Mouse (Mus musculus): ENCODE results near the gene Ccr8. TPM values are rescaled to one million over a fixed set of nuclear protein-coding genes. Genes with fewer than 3 reads are reported as not detected.

The Ccr8 gene
- under 1 TPM in 1 of 2 experiments, not detected in 1; 0.23 TPM for total RNA-seq (2021)
- long read RNA-seq, experiment 1: 0 reads
- long read RNA-seq, experiment 2: 0 reads

DNA sequence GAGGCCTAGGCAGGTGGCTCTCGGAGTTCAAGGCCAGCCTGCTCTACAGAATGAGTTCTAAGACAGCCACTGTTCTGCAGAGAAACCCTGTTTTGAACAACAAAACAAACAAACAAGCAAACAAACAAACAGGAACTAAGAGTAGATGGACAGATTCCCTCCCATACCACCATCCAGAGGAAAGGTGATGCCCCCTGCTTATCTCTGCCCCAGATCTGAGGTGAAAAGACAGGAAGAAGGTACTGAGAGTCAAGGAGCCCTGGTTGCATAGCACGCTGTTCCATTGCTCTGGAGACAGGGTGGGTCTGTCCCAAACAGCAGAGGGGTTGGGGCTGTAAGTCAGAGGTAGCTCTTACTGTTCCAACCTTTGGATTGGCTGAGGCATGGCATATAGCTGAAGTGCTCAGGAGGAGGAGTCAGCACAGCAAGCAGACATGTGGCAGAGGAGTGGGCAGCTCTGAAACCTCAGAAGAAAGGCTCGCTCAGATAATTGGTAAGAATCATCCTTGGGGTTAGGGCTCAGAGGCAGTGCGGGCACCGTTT is at the start of gene Ccr8:
Gene Ccr8, plus strand, starts transcription at position 419 of the 543 bp plus-strand sequence.
- no peak for DNase-seq

DNA sequence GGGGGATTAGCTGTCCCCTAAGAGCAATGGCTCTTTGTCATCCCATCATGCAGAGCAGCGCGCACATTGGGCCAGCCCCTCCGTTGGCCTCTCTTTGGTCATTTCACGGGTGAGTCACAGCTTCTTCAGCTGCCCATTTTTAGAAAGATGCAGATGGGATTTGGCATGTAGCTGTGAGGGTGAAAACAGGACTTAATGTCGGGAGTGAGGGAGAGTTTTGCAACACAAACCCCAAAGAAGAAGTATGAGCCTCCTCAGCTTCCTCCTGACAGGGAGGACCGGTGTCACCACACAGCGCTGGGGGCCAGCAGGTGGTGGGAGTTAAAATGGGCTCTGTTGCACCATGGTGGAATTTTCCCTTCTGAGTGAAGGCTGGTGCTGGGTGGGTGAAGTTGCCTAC is 48.8 kb upstream of the Ccr8 start:
- DNase-seq: no peak

DNA sequence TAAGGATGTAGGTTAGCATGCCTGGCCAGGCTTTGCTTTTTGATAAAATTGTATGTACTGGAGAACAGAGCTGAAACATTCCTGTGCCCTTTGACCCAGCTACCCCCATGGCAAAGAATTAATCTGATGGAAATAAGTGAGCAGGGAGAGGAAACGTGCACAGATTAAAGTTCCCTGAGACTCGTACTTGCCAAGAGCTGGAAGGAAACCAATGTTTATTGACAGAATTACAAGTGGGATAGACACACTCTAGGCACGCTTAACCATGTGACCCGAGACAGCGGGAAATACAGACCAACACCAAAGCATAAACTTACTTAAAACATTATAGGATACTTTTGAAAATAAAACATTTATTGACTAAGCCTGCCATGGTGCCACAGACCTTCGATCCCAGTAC is 43.4 kb upstream of the Ccr8 start:
- DNase-seq: no peak

DNA sequence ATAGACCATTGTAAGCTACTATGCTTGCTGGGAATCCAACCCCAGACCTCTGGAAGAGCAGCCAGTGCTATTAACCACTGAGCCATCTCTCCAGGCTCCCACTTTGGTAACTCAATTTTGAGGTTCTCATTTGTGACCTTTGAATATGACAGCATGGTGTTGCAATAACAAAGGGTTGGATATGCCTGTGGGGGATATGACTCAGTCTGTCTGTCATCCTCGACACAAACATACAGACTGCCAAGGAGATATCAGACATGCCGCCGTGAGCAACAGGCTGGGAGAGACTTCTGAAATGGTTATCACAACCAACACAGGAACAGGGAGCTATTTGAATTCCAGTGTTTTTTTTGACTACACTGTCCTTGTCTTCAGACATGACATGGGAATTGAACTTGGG is 42.5 kb upstream of the Ccr8 start:
- no peak for DNase-seq

DNA sequence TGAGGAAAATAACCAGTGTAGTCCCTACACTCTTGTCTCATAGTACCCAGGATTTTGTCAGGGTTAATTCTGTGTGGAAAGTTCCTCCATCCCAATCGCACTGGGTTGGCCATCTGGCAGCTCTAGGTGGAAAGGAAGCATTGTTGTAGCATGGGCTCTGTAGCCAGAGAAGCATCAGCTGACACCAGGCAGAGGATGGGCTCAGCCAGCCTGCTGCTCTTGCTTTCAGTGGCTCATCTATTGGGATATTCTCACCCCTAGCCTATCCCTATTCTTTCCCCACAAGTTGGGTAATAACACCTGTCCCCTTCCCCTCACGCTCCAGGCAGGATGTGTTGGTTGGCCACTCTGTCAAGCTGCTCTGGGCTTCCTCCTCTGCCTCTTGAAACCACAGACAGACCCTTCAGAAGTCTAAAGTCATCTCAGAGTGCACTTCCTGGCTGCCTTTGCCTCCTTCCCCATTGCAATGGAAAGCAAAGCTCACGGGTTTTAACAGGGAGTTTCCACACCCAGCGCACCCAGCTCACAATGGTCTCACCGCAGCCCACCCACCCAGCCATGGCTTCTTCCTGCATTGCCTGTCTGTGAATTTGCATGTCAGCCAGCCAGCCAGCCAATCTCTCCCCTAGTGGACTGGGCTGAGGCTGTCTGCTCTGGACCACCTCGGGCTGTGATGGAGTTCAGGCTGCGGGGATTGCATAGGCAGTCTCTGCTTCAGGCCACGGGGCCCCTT is 37.2 kb upstream of the Ccr8 start:
- DNase-seq: no peak

DNA sequence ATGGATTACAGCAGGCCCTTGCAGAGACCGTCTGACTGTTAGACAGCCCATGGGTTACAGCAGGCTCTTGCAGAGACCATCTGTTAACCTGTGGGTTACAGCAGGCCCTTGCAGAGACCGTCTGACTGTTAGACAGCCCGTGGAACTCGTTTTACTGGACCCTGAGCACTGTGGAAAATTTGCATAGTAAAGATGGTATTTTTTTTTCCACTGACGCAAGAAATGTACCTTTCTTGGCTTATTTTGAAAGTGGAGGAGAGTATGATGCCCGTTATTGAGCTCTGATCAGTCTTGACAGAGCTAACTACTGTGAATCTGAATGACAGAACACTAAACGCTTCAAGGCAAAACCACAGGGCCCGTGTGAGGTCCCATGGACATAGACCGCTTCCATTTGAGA is 35.7 kb upstream of the Ccr8 start:
- no peak for DNase-seq

DNA sequence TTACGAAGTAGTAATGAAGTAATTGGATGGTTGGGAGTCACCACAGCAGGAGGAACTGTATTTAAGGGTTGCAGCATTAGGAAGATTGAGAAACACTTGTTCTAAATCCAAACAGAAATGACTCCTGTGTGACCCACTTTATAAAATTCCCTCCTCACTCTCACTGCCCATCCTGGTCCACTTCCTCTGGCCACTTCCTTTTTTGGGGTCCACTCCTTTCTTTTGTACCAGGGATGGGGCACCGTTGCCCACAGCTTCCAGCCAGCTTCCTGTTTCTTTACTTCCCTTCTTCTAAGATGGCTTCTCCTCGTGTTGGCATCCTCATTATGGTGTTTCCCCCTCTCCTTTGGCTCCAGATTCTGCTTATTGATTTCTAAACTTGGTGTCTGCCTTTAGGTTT is 33.2 kb upstream of the Ccr8 start:
- DNase-seq: no peak

DNA sequence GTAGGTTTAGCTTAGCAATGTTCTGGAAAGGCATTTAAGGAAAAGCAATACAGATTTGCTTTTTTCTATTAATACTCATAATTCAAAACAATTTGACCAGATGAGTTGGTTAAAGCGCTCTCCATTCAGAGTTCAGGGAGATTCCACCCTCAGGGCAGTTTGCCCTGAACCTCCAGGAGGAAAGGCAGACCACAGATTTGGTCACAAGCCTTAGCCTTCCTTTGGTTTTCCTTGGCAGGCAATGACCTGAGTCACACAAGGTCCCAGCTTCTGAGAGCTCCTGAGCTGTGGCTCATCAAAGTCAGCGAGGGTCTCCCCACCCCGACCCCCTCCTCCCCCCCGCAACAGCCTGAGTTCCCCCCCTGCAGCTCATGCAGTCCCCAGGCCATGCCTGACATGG is 27.6 kb upstream of the Ccr8 start:
- DNase-seq: no peak

DNA sequence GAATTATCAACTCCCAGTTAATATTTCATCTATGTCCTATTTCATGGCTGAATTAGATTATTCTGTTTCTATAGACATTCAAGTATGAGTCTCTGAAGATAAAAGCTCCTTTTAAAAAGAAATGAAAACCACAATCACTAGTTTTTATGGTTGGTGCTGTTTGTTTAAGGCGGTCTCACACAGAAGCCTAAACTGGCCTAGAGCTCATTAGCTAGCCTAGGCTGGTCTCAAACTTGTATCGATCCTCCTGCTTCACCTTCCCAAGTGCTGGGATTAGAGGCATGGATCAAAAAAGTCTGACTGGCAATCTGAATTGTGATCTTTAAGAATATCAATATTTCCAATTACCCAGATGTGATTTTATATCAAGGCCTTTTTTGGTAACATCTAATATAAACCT is 24.3 kb upstream of the Ccr8 start:
- no peak for DNase-seq

DNA sequence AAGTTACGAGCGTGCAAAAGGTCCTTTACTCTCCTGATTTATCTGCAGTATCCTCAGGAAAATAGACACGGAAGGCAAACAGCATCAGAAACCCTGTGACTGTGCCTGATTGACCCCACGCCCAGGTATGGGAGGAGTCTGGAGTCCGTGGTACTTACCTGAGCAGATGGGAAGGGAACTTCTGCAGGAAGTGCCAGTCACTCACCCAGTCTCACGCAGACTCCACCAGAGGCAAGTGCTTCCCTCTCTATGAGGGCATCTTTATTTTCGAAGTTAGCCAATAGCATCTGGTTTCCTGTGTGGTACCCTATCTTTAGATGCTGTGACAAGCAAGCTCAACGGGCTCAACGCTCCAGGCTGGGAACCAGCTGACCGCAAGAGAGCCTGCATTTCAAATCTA is 23.9 kb upstream of the Ccr8 start:
- DNase-seq: no peak

DNA sequence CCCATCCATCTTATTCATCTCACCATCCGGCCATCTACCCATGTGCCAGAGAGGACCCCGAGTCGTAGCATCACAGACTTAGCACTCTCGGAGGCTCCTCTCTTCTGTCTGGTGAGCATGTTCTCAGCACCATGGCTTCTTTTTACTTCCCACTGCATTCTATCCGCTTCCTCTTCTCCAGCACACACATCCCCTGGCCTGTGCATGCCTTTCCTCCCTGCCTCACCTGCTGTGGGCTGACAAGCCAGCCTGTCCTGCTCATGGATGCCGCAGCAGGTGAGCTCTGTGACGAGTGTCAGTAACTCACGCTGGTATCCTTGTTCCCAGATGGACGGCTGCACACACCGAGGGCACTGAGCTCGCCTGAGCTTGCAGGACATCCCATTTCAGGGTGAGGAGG is 22.1 kb upstream of the Ccr8 start, which contains the start of gene Cx3cr1:
Gene Cx3cr1, minus strand, starts transcription at position 101 of the 400 bp plus-strand sequence.
- DNase-seq: no peak

DNA sequence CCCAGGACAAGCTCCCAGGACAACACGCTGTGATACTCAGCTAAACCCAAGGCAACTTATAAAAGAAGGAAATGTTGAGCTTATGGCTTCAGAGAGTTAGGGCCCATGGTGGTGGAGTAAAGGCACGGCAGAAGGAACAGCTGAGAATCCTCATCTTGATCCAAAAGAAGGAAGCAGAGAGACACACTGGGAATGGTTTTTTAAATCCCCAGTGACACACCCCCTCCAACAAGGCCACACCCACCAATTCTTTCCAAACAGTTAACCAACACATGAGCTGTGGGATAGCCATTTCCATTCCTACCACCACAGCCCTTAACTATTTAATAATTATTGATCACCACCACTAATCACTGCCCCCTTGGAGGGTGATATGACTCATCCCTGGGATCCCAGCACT is 20.7 kb upstream of the Ccr8 start:
- no peak for DNase-seq

DNA sequence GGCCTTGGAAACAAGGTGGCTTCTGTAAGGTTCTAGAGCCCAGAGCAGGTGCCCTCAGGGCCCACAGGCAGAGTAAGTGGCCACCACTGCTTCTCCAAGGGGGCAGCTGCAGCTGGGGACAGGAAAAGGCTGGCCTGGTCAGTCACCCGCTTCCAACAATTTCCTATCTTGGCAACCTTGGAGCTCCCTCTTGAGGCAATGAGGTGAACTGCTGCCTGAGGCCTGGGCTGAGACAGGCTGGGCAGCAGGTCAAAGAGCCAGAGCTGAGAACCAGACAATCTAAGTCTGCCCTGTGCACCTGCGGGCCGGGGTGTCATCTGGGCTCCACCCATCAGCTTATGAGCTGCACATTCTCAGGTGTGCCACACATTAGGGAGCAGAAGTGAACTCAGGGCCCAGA is 18.7 kb upstream of the Ccr8 start:
- DNase-seq: peak; percentile 87

DNA sequence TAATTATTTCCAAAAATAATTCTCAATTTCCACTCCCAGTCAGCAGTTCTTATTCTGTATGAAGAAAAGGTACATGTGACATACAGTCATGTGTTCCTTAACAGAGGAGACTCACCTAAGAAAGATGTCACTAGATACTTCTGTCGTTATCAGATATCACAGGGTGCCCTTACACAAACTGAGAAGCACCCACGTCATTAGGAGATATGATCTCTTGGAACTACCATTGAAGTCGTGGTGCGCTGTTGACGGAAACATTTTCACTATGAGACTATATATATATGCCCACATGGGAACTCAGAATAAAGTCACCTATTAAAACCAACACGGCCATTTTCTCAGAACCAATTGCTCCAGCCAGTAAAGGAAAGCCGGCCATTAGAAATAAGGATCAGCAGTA is 17.4 kb upstream of the Ccr8 start:
- no peak for DNase-seq

DNA sequence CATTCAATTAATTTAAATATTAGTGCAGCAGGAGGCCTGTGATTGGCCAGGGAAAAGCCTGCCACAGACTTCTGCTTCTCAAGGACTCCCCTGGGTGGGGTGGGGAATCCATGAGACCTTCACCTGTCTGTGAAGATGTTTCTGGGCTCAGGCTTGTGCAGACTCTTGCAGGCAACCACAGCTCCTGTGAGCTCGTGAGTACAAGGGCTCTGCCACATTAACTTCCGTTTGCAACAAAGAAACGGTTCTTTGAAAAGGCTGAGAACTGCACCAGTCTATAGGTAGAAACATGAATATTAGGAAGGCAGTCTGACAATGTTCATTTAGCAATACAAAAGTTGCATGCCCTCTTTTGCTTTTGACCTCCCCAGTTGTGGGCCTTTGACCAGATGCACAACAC is 13.7 kb upstream of the Ccr8 start:
- DNase-seq: no peak

DNA sequence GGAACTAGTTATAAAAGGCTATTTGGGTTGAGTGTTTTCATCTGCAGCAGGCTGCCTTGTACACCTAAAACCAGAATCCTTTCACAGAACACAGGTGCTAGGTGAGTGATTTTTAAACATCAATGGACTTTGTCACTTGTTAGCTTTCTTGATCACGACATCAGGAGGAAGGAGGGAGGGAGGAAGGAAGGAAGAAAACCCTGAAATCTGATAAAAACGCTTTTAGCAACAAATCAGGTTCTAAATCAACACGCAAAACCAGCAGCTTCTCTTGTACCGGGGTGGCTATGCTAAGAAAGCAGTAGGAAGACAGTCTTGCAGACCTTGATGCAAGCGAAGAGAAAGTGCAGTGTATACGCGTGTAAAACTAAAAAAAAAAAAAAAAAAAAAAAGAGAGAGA is 12.0 kb upstream of the Ccr8 start:
- DNase-seq: no peak

DNA sequence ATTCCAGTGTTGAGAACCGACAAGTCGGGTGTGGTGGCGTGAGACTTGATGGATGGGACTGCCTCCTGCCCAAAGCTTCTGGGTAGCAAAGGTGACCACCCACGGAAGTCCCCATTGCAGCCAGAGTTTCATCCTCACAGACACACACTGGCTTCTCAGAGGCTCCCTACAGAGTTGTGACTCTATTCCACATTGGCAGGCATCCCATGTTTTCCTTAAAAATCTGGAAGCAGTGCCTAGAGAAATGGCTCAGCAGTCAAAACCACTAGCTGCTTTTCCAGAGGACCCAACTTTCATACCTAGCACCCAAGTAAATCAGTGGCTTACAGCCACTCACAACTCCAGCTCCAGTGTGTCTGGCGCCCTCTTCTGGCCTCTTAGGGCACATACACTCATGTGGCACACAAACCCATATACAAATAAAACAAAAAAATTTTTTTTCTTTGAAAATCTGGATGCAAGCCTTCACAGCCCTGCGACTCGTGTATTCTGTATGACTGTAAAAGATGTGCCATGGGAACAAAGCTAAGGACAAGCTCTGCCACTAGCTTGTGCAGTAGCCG is 11.3 kb upstream of the Ccr8 start:
- DNase-seq: peak; percentile 19

DNA sequence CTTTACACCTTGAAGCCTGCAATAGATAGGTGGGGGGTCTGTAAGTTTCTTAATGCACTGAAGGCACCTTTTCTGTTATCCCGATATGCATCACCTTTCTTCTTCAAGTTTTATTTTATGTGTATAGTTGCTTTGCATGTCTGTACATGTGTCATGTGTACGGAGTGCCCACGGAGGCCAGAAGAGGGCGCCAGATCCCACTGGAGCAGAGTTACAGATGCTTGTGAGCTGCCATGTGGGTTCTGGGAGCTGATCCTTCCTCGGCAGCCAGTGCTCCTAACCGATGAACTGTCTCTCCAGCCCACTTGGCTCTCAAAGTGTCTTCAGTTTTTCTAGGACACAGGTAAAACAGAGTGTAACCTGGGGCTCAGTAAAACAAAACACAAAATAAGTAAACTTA is 10.7 kb upstream of the Ccr8 start:
- no peak for DNase-seq

DNA sequence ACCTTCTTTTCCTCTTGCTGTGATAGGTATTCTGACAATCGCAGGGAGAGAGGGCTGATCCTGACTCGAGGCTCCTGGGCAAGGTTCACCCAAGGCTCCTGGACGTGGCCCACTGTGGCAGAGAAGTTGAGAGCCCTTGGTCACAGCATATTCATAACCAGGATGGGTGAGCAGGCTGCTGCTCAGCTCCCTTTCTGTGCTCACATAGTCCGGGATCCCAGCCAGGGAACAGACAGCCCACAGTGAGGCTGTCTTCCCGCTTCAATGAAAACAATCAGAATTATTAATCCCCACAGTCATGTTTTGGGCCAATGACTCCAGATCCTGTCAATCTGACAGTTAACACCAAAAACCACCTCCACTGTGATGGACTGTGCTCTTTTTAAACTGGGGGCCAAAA is 9.9 kb upstream of the Ccr8 start:
- DNase-seq: no peak

DNA sequence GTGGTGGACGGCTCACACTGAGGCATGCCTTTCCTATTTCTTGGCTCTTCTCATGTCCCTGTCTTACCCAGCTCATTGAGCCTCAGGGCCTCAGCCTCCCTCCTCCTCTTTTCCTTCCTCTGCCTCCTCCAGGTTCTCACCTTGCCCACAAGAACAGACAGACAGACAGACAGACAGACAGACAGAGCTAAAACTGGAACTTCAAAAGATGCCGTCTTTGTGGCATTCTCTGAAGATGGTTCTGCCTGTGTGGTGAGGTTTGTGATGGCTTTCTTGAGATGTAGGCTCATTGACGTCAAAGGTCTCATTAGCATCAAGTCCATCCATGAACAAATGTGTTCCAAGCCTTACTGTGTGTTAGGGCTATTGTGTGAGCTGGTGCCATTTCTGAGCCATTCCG is 9.2 kb upstream of the Ccr8 start:
- DNase-seq: no peak

DNA sequence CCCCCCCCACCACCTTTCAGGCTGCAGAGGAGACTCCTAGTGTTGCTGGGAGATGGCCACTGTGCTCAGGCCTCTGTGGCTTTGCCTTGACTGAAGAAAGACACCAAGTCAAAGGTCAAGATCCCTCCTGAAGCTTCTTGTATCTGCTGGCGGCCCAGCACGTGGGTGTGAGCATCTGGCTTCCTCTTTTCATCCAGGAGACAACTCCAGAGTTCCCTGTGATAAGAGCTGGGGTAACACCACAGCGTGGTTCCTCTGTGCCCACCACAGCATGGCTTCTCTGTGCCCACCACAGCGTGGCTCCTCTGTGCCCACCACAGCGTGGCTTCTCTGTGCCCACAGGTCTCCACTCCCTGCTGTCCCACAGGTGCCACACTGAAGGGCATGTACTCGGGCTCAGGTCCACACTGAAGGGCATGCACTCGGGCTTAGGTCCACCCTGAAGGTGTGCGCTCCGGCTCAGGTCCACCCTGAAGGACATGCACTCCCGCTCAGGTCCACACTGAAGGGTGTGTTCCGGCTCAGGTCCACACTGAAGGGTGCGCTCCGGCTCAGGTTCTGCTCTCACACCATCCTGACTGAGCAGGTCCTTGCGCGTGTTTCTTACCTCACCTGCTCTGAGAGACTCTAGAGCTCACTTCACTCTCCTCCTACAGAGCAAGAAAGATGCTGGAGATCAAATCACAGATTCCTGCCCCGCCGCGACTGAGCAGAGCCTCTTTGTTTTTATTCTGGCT is 8.6 kb upstream of the Ccr8 start:
- DNase-seq: no peak

DNA sequence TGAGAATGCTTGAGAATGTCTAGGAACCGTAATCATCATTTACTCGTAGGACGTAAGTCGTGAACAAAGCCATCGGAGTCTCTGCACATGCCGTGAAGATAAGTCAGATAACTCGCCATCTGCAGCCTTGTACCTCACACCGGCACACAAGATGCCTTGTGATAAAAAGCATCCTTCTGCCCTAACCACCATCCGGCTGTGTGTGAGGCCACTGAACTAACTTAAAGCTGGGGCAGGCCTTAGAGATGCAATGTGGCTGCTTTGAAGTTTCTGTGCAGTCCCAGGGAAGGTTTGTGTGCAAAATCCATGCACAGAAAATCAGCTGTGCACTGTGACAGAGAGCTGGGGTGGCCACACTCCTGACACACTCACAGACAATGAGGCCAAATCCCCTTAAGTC is 7.5 kb upstream of the Ccr8 start:
- no peak for DNase-seq

DNA sequence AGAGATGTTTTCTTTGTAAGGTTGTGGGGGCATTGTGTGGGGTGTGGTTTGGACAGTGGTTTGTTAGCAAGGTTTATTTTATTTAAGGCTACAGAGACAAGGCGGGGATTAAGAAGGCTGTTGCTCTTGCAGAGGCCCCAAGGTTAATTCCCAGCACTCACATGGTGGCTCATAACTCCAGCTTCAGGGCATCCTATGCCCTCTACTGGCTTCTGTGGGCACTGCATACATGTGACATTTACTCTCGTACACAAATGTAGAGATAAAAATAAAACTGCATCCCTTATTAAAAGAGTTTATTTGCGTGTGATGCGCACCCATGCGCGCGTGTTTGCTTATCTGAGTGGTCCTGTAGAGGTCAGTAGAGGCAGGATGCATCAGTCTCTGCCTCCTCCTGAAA is 2.8 kb upstream of the Ccr8 start:
- no peak for DNase-seq
